Mouse (Mus musculus) myocyte (in vitro differentiated cells): ENCODE data around the gene Trim40.

Experiments
- CEBPB ChIP-seq: IDR thresholded peaks from 2 replicates; pipeline ENCODE4 v1.6.1; 2011; ENCODE audit warnings: mild to moderate bottlenecking, moderate library complexity; ENCODE audit not compliant: poor library complexity, insufficient read depth, severe bottlenecking
- E2F4 ChIP-seq: IDR thresholded peaks from one replicate; pipeline ENCODE4 v1.6.1; 2011; ENCODE audit warnings: mild to moderate bottlenecking, control low read depth, moderate library complexity; ENCODE audit not compliant: insufficient read depth
- MAX ChIP-seq: IDR thresholded peaks from one replicate; pipeline ENCODE4 v1.6.1; 2011; ENCODE audit warnings: low read depth, mild to moderate bottlenecking, control low read depth
- MYOD1 ChIP-seq, 3 experiments: IDR thresholded peaks; one replicate each; pipeline ENCODE4 v1.6.1; 2011; ENCODE audit warnings: control low read depth in 2 of 3, low read depth in 2 of 3, mild to moderate bottlenecking in 2 of 3, moderate library complexity in 1 of 3; ENCODE audit not compliant: insufficient read length in 2 of 3, control insufficient read depth in 1 of 3
- POLR2A ChIP-seq: IDR thresholded peaks from one replicate; pipeline ENCODE4 v1.6.1; 2011; ENCODE audit warnings: low read depth, mild to moderate bottlenecking, control low read depth, moderate library complexity; ENCODE audit not compliant: insufficient read length
- POLR2AphosphoS2 ChIP-seq: IDR thresholded peaks from one replicate; pipeline ENCODE4 v1.6.1; 2011; ENCODE audit warnings: low read depth, control low read depth; ENCODE audit not compliant: insufficient read length
- REST ChIP-seq: IDR thresholded peaks from one replicate; pipeline ENCODE4 v1.6.1; 2011; ENCODE audit warnings: mild to moderate bottlenecking, control low read depth, moderate library complexity; ENCODE audit not compliant: insufficient read depth, insufficient read length
- SRF ChIP-seq: IDR thresholded peaks from one replicate; pipeline ENCODE4 v1.6.1; 2011; ENCODE audit warnings: low read depth; ENCODE audit not compliant: control insufficient read depth, insufficient read length
- TCF12 ChIP-seq: IDR thresholded peaks from one replicate; pipeline ENCODE4 v1.6.1; 2011; ENCODE audit warnings: mild to moderate bottlenecking, control low read depth; ENCODE audit not compliant: poor library complexity, insufficient read depth, severe bottlenecking
- TCF3 ChIP-seq: IDR thresholded peaks from one replicate; pipeline ENCODE4 v1.6.1; 2011; ENCODE audit warnings: low read depth, control low read depth; ENCODE audit not compliant: insufficient read length
- USF1 ChIP-seq: IDR thresholded peaks from one replicate; pipeline ENCODE4 v1.6.1; 2011; ENCODE audit warnings: low read depth, mild to moderate bottlenecking, control low read depth, moderate library complexity

- TF ChIP-seq MAX: no peak
- no peak for TF ChIP-seq E2F4
- TF ChIP-seq MYOD1 (IDR thresholded peaks at IDR 0.05; ENCODE audit: control insufficient read depth in 1 of 3, insufficient read length in 2 of 3, low read depth in 2 of 3): no peak
- TF ChIP-seq POLR2A: no peak
- TF ChIP-seq USF1: no peak
- TF ChIP-seq REST: no peak
- TF ChIP-seq TCF3: no peak
- TF ChIP-seq CEBPB: no peak
- no peak for TF ChIP-seq POLR2AphosphoS2
- TF ChIP-seq TCF12: no peak
- TF ChIP-seq SRF: no peak
These were observed 21.1 kb downstream of the Trim40 start for GRCm38 (mm10) chr17:36868836-36869235.
